Mouse (Mus musculus) gastrocnemius, postnatal 10 days (tissue): Measurements from ENCODE around the gene Fam83g. TPM values are rescaled to one million over a fixed set of nuclear protein-coding genes. Genes with fewer than 3 reads are reported as not detected.

Experiments
- DNase-seq: peaks from one replicate; pipeline ENCODE4 v3.0.0; 2021; ENCODE audit warnings: mixed read lengths
- total RNA-seq, 2 experiments: library from RNA; stranded (reverse); gene quantifications; 2 replicates each; pipeline ENCODE4 v1.2.3; 2021

The Fam83g gene
- total RNA-seq, 2 experiments from 2014 or later: 0.16 to 0.41 TPM

GRCm38 (mm10) chr11:61715130-61715529 lies 31.2 kb downstream of the Fam83g start:
- no peak for DNase-seq

GRCm38 (mm10) chr11:61717990-61718389 lies 34.1 kb downstream of the Fam83g start:
- DNase-seq: no peak

DNA sequence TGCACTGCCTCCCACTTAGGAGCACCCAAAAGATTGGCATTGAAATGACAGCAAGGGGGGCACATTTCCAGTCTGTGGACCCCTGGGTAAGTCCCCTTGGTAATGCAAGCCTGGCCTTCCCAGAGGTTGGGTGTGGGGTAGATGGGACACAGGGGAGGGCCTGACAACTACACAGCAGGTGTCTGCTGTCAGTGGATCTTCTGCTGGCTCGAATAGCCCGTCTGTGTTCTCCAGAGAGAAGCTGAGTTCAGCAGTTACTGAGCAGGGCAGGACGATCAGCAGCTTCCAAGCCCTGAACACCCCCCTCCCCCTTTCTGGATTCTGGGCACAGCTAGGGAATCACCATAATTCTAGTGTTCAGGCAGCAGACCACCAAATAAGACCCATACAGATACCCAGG lies 35.5 kb downstream of the Fam83g start:
- DNase-seq: no peak

- DNase-seq: no peak
Measured at GRCm38 (mm10) chr11:61719826-61720225, 35.9 kb downstream of the Fam83g start.

DNA sequence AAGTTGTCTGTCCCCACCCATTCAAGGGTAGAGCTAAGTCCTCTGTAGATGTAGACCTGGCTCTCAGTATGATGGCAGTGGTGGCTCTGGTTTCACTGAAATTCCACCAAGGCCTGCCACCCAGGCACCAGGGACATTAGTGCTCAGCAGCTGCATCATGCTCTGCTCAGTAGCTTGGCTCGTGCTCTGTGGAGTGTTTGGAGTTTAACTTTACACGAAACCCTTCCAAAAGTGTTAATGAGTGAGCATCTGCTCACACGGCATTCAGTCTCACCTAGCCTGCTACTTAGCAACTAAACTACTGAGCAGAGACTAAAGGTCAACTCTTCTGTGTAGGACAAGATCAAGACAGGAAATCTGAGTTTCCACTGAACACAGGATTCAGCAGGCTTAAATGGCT lies 36.7 kb downstream of the Fam83g start, which contains the start of gene Slc5a10:
Gene Slc5a10, minus strand, starts transcription at position 191 of the 400 bp plus-strand sequence.
- DNase-seq: no peak

- DNase-seq: no peak
Measured at GRCm38 (mm10) chr11:61722077-61722476, 38.2 kb downstream of the Fam83g start.

- no peak for DNase-seq
Measured at GRCm38 (mm10) chr11:61728037-61728436, 44.1 kb downstream of the Fam83g start.

DNA sequence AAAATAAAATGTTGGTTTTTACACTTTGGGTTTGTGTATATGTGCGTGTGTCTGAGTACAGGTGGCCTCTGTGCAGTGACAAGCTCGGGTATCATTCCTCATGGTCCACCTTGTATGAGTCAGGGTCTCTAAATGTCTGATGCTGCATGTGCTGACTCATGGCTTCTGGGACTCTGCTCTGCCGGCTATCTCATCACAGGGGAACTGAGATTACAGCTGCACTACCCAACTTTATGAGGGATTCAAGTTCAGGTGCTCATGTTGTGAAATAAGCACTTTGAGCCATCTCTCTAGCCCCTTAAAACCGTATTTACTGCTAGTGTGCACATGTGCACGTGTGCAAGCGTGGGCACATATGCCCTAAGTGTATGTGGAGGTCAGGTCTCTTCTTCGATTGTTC lies 48.8 kb downstream of the Fam83g start:
- DNase-seq: no peak

GRCm38 (mm10) chr11:61737290-61737689 lies 53.4 kb downstream of the Fam83g start:
- no peak for DNase-seq

DNA sequence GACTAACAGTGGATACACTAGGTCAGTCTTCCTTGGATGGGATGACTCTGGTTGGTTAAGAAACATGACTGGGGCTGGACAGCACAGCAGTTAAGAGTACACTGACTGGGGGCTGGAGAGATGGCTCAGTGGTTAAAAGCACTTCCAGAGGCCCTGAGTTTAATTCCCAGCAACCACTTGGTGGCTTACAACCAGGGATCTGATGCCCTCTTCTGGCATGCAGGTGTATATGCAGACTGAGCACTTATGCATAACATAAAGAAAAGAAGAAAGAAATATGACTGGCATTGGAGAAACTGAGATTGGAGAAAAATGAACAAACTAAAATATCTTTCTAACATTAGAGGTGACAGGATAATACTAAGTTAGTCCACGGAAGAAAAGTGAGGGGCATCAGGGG lies 56.6 kb downstream of the Fam83g start:
- DNase-seq: no peak

GRCm38 (mm10) chr11:61743768-61744167 lies 59.9 kb downstream of the Fam83g start:
- DNase-seq: no peak

DNA sequence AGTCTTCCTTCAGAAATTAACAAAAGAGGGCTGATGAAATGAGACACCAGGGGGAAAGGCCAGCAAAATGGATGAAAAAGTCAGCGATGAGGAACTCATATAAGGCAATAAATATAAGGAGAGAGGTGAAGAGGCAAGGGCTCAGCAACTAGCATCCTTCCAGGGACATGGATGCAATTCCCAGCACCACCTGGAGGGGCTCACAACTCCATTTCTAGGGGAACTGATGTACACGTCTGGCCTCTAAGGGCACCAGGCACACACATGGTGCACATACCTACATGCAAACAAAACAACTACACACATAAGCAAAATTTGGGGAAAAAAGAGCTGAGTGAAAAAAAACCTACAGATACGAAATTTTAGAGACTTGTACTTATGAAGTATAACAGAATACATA lies 60.6 kb downstream of the Fam83g start:
- DNase-seq: no peak

GRCm38 (mm10) chr11:61745781-61746180 lies 61.9 kb downstream of the Fam83g start:
- no peak for DNase-seq

DNA sequence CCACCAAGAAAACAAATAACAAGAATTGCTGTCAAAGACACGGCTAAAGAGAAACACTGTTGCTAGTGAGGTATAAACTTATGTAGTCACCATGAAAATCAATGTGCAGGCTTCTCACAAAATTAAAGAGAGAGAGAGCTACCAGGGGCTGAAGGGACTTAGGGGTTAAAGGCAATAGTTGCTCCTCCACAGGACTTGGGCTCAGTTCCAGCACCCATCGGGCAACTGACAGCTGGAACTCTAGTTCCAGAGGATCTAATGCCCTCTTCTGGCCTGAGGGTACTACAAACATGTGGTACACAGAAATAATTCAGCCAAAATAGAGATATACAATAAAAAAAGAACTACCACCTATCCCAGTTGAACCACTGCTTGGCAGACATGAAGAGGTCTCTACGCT lies 63.3 kb downstream of the Fam83g start:
- DNase-seq: no peak

DNA sequence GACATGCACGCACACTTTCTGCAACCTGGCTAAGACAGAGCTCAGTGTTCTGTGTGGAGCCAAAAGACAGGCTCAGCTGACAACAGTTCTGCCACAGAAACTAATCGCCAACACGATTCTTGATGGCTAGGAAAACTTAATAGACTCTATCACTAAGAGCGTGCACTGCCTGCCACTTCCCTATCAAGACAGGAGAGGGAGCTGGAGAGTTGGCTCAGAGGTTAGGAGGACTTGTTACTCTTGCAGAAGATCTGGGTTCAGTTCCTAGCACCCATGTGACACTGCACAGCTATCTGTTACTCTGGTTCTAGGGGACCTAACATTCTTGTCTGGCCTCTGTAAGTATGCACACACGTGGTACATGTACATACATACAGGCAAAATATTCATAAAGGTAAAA lies 67.7 kb downstream of the Fam83g start:
- DNase-seq: no peak

DNA sequence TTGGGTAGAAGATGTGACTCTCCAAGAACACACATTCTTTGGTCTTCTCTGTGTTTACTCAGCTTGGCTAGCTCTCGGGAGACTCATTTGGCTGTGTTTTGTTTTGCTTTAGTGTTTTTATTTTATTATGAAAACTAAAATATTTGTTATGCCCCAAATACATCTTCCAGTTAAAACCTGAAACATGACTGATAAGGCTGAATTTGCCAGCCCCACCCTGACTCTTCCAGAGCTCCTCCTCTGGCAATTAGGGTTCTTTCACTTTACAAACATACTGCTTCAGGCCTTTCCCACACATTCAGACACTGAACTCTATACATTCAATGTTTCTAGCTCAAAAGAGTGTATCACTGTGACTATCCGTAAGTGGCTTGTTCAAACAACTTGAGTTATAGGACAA lies 73.3 kb downstream of the Fam83g start:
- no peak for DNase-seq

Other genes starting within 250 kb of the Fam83g start
- 1 to 10 TPM; 2.0 to 2.6 TPM for gene Rnf112, start 230.0 kb upstream of the Fam83g start, total RNA-seq
- 100 to 1,000 TPM; 245 to 288 TPM for gene Mfap4, start 198.7 kb upstream of the Fam83g start, total RNA-seq
- 10 to 100 TPM in 1 of 2 experiments, 1 to 10 TPM in 1; 8.4 to 12.9 TPM for gene Mapk7, start 189.7 kb upstream of the Fam83g start, total RNA-seq
- 1 to 10 TPM; 5.9 to 9.7 TPM for gene B9d1, start 178.9 kb upstream of the Fam83g start, total RNA-seq
- 10 to 100 TPM; 25.0 to 29.2 TPM for gene Epn2, start 104.4 kb upstream of the Fam83g start, total RNA-seq
- 1 to 10 TPM; 7.0 to 8.0 TPM for gene Grap, start 30.8 kb upstream of the Fam83g start, total RNA-seq
- not detected for gene Slc5a10, start 36.7 kb downstream of the Fam83g start, total RNA-seq
- gene Prpsap2, start 78.0 kb downstream of the Fam83g start, total RNA-seq: 1 to 10 TPM; 6.0 to 7.9 TPM
- gene Ulk2, start 171.0 kb downstream of the Fam83g start, total RNA-seq: 10 to 100 TPM; 47.6 to 53.6 TPM
- 10 to 100 TPM in 1 of 2 experiments, 1 to 10 TPM in 1; 8.7 to 10.8 TPM for gene Akap10, start 246.2 kb downstream of the Fam83g start, total RNA-seq